Mouse (Mus musculus): ENCODE measurements at regions not wholly inside any gene's neighbourhood (a gene's known extent, or its start where the extent isn't known, plus 50 kb on each side); places are given as distances from the start of the nearest gene placed in this dataset.

GRCm38 (mm10) chr4:33786027-33786426 lies 138.4 kb upstream of the Cnr1 start:
- DNase-seq (ENCODE audit: low spot score in 2 of 2): no peak

- DNase-seq (ENCODE audit: low spot score in 2 of 2): no peak
These were observed 137.4 kb upstream of the Cnr1 start for GRCm38 (mm10) chr4:33786958-33787357.

GRCm38 (mm10) chr4:33793398-33793797 lies 131.0 kb upstream of the Cnr1 start:
- DNase-seq (ENCODE audit: low spot score in 2 of 2): no peak

- no peak for DNase-seq (ENCODE audit: low spot score in 2 of 2)
These were observed 128.9 kb upstream of the Cnr1 start for GRCm38 (mm10) chr4:33795461-33795860.

DNA sequence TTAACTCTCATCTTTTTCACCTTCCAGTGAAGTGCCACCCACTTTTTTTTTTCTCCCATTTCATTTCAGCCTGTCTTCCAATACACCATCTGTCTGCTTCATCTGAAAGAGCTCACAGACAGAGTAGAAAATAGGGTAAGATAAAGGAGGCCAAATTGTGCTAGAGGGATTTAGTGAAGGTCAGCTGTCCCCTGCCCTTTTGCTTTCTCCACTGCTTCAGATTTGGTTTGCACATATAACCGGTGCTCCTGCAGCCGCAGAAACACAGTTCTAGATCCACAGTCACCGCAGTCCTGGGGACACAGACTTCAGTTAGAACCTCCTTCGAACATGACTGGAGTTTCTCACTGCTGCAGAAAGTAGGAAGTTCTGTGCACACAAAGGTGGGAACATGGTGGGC lies 126.4 kb upstream of the Cnr1 start:
- DNase-seq (ENCODE audit: low spot score in 2 of 2): no peak

DNA sequence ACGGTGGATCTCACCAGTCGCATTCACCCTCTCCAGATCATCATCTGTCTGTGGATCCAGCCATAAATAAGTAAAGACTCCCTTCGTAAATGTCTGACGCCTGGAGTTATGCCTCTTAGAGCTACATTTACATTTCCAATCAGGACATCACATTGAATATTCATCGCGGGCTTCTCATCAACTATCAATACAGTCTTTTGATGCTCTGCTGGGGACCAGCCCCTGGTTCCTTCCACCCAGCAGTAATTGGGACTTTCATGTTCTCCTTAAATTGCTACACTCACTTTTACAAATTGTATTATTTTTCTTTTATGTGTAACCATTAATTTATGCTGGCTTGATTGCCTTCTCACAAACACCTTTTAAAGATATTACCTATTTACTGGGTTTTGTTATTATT lies 125.7 kb upstream of the Cnr1 start:
- DNase-seq (ENCODE audit: low spot score in 2 of 2): no peak

DNA sequence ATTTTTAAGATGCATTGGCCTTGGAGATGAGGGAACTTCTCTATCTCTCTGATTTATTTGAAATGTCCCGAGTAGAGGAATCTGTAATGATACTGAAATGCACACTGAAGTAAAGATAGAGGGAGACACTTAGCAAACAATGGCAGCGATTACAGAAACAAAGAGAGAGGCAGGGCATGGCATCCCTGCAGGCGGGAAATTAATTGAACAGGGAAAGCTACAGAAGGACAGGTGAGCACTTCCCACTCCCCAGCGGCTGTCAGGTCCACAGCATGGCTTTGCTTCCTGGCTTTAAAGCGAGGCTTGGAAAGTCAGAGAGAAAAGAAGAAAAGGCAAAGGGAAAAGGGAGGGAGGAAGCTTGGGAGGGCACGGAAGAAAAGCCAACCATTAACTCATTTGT lies 125.3 kb upstream of the Cnr1 start:
- DNase-seq (ENCODE audit: low spot score in 2 of 2): no peak

DNA sequence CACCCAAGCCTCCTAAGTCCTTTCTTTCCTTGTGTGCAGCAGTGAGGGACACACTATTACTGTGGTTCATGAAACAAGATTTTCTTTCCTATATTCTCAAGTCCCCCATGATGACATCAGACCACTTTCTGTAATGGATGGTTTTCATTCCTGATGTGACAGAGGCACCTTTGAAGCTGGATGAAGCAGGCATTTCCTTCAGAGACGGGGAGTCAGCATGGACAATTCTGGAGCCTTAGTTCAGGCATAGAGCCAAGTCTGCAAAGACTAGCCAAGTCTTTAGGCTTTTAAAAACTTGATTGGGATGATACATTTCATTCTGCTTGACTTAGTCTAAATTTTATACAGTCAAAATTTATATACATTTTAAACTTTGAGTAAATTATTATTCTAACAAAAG lies 124.6 kb upstream of the Cnr1 start:
- no peak for DNase-seq (ENCODE audit: low spot score in 2 of 2)

DNA sequence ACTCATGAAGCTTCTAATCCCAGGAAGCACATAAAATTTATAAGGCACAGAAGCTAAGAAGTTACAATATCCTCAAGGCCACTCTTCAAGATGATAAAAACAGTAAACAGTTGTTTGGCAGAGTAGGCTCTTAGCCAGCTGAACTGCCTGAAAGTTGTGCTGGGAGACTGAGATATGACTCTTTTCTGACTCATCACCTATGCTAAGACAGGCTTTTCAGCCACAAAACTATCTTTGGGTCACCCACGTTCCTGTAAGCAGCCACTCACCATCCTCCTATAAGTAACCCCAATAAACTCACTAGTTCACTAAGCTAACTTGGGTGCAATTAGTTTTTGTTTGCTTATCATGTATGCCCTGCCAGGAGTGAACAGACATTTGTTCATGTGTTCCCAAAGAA lies 112.1 kb upstream of the Cnr1 start:
- DNase-seq (ENCODE audit: low spot score in 2 of 2): no peak

DNA sequence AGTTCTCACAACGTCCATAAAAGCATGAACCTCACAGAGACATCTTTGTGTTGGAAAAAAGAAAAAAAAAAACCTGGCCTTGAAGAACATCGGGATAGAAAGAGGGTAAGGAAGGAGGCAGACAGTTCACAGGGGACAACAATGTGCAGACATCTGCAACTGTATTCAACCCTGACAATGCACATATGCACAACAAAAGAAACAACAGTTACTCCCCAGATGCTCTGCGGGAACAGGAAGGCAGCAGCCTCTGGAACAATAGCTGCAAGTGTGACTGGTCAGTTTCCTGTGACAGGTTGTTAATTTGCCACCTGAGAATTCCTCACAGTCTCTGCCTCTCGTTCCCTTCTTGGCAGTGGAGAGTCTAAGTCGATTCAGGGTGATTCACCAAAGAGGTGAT lies 100.5 kb upstream of the Cnr1 start:
- no peak for DNase-seq (ENCODE audit: low spot score in 2 of 2)

DNA sequence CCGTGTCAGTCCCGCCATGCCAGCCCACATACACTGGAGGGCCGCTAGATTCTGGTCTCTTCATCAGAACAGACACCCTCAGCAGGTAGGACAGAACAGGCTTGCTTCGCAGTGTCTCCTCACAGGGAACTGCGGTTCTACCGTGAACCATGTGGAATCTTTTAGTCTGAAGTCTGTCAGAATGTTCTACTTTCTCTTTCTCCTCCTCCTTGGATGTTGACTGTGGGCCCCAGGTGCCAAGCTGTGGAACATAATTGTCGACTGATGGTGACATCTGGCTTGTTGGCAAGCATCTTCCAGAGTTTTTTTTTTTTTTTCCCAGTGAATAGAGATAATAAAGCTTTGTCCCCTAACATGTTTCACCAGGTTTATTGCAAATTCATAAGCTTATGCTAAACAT lies 91.3 kb upstream of the Cnr1 start:
- DNase-seq (ENCODE audit: low spot score in 2 of 2): no peak

GRCm38 (mm10) chr4:33838436-33838835 lies 86.0 kb upstream of the Cnr1 start:
- DNase-seq (ENCODE audit: low spot score in 2 of 2): no peak

- no peak for DNase-seq (ENCODE audit: low spot score in 2 of 2)
These were observed 84.3 kb upstream of the Cnr1 start for GRCm38 (mm10) chr4:33840119-33840518.

DNA sequence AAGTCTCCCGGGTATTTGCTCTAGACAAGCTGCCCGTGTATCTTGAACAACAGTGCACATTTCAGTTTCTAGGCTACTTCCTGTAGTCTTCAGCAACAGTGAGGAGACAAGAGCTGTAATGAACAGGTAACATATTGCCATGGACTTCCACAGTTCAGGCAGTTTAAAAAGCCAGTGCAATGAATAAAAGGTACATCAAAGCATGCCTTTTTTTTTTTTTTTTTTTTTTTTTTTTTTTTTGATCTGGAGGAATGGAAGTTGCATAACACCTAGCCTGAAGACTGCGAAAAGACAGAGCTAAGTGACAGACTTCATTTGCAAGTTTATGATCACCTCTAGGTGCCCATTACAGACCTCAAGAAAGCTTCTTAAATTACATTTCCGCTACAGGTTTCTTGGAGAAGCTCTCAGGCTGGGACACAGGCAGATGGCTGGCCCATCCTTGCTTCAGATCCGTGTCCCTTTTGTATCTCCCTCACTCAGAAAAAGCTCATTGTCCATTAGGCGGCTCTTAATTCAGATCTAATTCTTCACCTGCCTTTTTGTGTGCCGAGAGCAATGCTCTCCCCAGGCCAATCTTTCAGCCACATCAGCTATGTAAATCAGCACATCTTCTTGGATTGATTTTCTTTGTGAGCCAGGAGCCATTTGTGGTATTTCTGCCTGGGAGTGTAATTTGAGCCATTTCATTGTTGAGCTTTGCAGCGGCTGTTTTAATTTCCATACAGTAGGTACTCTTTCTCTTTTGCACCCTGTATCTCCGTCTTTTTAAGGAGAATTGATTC lies 78.6 kb upstream of the Cnr1 start:
- DNase-seq (ENCODE audit: low spot score in 2 of 2): no peak

DNA sequence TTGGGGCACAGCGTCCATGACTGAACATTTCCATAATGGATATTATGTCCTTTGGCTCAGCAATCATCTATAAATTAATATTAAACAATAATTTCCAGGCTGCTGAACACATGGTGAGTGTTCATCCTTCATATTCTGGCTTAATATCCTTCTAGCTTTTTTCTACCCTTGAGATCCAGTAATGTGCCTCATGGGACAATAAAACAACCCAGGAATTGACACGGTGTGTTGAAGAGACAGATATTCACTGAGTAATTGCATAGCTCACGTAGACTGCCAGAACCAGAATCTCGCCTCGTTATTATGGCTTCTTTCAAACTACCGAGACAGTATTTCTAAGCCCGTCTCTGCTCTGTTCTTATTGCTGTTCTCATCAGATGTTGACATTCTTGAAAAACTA lies 74.1 kb upstream of the Cnr1 start:
- DNase-seq (ENCODE audit: low spot score in 2 of 2): no peak

DNA sequence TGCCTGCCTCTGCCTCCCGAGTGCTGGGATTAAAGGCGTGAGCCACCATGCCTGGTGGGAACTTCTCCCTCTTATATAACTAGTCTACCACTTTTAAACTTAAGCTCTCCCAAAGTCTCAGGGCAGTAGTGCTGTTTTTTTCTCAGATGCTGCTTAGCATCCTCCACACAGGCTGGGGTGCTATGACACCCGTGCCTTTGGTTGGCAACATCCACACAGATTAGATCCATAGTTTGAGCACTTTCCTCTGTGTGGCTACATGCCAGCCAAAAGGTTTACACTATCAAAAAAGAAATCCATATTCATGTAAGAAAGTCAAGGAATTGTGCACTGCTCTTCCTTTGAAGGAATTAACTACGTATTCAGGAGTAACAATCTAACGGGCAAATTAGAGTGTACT lies 72.1 kb upstream of the Cnr1 start:
- no peak for DNase-seq (ENCODE audit: low spot score in 2 of 2)

DNA sequence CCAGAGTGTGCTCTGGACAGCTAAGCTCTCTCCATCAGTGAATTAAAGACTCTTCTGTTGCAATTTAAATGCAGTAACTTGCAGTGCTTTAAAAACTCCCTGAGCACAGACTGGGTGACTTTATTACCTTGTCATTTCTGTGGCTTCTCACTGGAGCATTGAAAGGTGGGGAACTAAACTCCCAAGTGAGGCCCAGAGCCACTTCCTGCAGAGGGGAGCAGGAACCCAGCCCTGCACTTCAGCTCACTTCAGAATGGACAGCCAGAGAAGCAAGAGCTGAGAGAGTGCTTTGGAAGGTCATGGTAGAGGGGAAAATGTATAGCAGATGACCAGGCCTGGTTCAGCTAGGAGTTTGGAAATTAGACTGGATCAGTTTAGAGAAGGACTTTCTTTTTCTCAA lies 69.3 kb upstream of the Cnr1 start:
- DNase-seq (ENCODE audit: low spot score in 2 of 2): no peak

DNA sequence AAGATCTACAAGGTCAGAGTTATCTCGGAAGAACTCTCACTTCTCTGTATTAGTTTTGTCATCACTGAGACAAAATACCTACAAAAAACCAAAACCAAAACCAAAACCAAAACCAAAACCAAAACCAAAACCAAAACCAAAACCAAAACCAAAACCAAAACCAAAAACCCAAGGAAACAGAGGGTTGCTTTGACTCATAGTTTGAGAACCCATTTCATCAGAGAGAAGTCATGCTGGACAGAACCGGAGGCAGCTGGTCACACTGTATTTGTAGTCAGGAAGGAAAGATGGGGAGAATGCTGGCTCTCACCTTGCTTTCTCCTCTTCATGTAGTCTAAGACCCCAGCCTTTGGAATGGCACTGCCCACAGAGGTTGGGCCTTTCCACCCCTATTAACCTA lies 57.3 kb upstream of the Cnr1 start:
- DNase-seq (ENCODE audit: low spot score in 2 of 2): no peak

- no peak for DNase-seq (ENCODE audit: low spot score in 2 of 2)
These were observed 55.1 kb upstream of the Cnr1 start for GRCm38 (mm10) chr4:33869317-33869716.

Measured in adrenal gland, postnatal 4 days (tissue).